33 mouse cellular contexts compared by ENCODE assay signal in genomic region chr14:57018436-57018835, GRCm38 (mm10). TPM values are rescaled to one million over a fixed set of nuclear protein-coding genes. Genes with fewer than 3 reads are reported as not detected.
"Had no signal": no experiment of that assay in that cellular context is flagged by ENCODE, and none has a peak within 500 bp of the region (broad histone marks: within the 10 kb centered on the region; RNA-seq: fewer than 3 reads in every experiment).

No protein-coding gene starts in this region.

- H3K4me3 ChIP-seq: heart, embryonic 10.5 days; heart, embryonic 12.5 days; heart, embryonic 13.5 days; heart, embryonic 15.5 days; hindbrain, embryonic 10.5 days; hindbrain, embryonic 12.5 days; hindbrain, embryonic 13.5 days; hindbrain, embryonic 15.5 days; intestine, embryonic 15.5 days; kidney, embryonic 15.5 days; layer of hippocampus, adult 2 months; left cerebral cortex, adult 2 months had no signal

- H3K9me3 ChIP-seq: heart, embryonic 10.5 days; heart, embryonic 12.5 days; heart, embryonic 13.5 days; heart, embryonic 15.5 days; hindbrain, embryonic 10.5 days; hindbrain, embryonic 12.5 days; hindbrain, embryonic 13.5 days; hindbrain, embryonic 15.5 days; intestine, embryonic 15.5 days; kidney, embryonic 15.5 days had no signal

- H3K27me3 ChIP-seq: heart, embryonic 12.5 days; heart, embryonic 13.5 days; heart, embryonic 15.5 days; hindbrain, embryonic 12.5 days; hindbrain, embryonic 13.5 days; hindbrain, embryonic 15.5 days; intestine, embryonic 15.5 days; kidney, embryonic 15.5 days had no signal

- H3K36me3 ChIP-seq: heart, embryonic 10.5 days; heart, embryonic 12.5 days; heart, embryonic 13.5 days; heart, embryonic 15.5 days; hindbrain, embryonic 10.5 days; hindbrain, embryonic 12.5 days; hindbrain, embryonic 13.5 days; hindbrain, embryonic 15.5 days; intestine, embryonic 15.5 days; kidney, embryonic 15.5 days had no signal

- H3K27ac ChIP-seq: heart, embryonic 10.5 days; heart, embryonic 13.5 days; heart, embryonic 15.5 days; hindbrain, embryonic 10.5 days; hindbrain, embryonic 12.5 days; hindbrain, embryonic 13.5 days; hindbrain, embryonic 14.5 days; hindbrain, embryonic 15.5 days; hindbrain, postnatal 0 days; intestine, embryonic 15.5 days; kidney, embryonic 15.5 days; kidney, postnatal 0 days; layer of hippocampus, adult 2 months; left cerebral cortex, adult 2 months had no signal

- DNase-seq: heart, postnatal 10 days; heart, postnatal 14 days; heart, postnatal 36 days; heart, postnatal 4 days; kidney, adult 11 months; kidney, adult 2 months; kidney, adult 8-10 months; kidney, adult 9 months; kidney, postnatal 10 days; kidney, postnatal 14 days; kidney, postnatal 25 days; kidney, postnatal 36 days; kidney, postnatal 4 days; layer of hippocampus, adult 9-11 months; layer of hippocampus, postnatal 36 days had no signal

- H3K4me1 ChIP-seq: heart, embryonic 10.5 days; heart, embryonic 12.5 days; heart, embryonic 13.5 days; heart, embryonic 15.5 days; hindbrain, embryonic 10.5 days; hindbrain, embryonic 12.5 days; hindbrain, embryonic 13.5 days; hindbrain, embryonic 15.5 days; intestine, embryonic 15.5 days; kidney, embryonic 15.5 days had no signal

RNA-seq across cellular contexts. Expression of gene Gja3, which starts 39.5 kb away (rescaled TPM):
- polyA plus RNA-seq: hindbrain, embryonic 10.5 days; hindbrain, embryonic 11.5 days; inflammation-experienced regulatory T-cells, adult 6 months; large intestine, adult 2 months had no signal
